Mouse (Mus musculus) lung, adult 2 months (tissue): ENCODE results near the gene Adcy5.

Experiments
- CTCF ChIP-seq: fragments of 200-500 bp; IDR thresholded peaks from 2 replicates; pipeline ENCODE4 v1.5.1; 2011; ENCODE audit warnings: mild to moderate bottlenecking, low read length, control low read depth; ENCODE audit not compliant: insufficient read depth
- POLR2A ChIP-seq: fragments of 200-500 bp; IDR thresholded peaks from 2 replicates; pipeline ENCODE4 v1.6.1; 2011; ENCODE audit warnings: low read depth, mild to moderate bottlenecking, control low read depth, low read length, borderline replicate concordance; ENCODE audit errors: extremely low read depth

DNA sequence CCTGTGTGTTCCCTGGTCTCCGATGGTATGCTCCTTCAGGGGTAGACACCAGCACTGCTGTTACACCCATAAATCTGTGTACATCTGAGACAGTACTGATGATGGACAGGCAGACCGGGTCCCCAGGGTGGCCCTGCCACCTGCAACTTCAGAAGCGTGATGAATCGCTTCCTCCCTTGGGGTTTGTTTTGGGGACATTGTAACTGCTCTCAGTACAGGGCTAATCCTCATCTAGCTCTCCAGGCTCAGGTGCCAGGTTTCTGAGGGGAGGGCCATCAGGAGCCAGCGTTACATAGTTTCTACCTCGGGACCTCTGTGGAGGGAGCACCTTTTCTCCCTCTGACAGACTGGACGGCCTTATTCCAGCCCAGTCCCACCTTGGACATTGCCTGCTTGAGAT is 36.1 kb downstream of the Adcy5 start:
- TF ChIP-seq CTCF = no peak
- TF ChIP-seq POLR2A = no peak
